Mouse (Mus musculus) retina, postnatal 7 days (tissue): Measurements from ENCODE around the gene Tmem14a.
"Not testable (repeated sequence)": the region's sequence is repeated elsewhere in the genome, so short reads cannot be mapped to it uniquely, and the experiment has no call there.

Experiments
- DNase-seq: peaks from one replicate; pipeline ENCODE4 v3.0.0-alpha.2; 2012; ENCODE audit warnings: low read depth, low spot score

The Tmem14a gene

DNA sequence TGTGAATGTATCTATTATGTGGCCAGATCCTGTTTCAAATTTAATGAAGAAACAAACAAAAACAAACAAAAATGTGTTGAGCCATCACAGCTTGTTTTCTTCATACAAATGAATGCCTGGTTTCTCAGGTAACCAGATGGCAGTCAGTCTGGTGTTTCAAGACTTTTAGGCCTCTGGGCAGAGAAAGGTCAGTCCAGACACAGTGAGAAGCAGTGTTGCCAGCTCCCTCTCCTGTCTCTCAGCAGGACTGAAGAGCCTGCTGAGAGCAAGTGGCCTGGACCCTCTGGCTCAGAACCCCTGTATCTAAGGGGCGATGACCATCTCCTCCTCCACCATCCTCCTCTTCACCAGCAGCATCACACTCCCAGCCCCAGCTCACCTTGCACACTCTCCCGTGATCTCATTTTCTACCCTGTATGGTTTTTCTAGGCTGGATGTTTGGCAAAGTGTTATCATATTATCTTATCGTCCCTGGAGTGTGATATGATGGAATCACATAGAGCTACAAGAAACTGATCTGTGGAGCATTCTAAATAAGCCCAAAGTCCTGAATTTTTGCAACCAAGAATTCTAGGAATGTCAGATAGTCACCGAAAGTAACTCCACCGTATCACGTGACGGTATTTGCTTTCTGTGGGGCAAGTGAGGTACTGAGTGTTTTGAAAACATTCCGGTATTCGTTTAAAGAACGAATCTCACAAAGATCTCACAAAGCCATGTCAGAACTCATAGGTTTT, 34.4 kb downstream of the Tmem14a start:
- no peak for DNase-seq

DNA sequence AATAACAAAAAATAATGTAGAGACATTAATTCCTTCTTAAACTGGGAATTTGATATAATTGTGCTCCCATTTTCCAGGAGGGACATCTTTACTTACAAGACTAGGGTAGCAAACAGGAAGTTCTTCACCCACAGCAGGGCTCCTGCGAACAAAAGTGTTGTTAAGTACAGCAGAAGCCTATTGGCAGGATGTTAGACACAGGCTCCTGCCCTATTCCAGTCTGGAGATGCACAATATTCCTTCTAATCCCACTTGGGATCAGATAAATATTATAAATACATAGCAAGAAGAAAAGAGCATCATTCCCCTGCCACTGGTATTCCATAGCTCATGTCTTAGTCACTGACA, 34.9 kb downstream of the Tmem14a start:
- no peak for DNase-seq

DNA sequence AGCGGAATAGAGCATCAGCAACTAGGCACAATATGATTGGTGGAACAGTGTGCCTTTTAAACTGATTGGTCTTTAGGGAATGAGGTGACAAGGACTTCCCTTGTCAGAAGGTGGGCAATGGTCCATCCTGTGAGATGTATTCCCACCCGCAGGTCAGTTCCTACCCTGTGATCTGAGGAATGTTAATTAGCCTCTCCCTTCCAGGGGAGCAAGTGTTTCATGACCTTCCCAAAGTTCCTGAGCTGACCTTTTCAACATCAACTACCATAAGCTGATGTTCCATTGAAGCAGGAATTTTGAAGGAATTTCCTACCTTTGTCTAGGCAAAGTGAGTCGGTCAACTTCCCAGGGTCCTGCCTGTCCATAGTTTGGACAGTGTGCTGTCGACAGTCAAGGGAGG, 35.5 kb downstream of the Tmem14a start:
- DNase-seq = no peak

DNA sequence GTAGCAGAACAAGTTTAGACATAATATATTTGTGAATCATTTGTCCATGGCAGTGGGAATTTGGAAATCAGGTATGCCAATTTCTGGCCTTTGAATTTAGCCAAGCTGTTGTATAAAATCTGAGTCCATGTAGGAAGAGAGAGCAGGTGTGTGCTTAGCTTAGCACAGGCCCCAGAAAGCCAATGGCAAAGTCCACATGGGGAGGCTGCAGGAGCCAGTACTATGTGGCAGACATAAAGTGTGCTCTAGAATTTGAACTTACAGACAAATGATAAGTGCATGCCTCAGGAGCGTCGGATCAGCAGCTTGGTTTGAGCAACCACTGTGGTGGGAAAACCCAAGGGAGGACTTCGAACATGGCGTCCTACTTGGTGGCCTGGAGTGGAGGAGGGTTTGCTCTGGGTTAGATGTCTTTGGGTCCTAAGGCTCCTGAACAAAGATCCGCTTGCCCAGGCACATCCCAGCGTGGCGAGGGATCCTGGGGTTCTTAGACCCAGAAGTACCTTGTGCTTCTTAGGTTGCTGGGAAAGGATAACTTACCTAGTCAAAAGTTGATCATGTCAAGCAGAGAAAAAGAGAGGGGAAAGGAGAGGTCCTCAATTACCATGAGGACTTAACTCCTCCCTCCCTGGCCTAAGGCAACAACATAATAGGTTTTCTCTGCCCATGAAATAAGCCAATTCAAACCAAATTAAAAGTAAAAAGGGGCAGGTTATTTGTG, 37.4 kb downstream of the Tmem14a start:
- no peak for DNase-seq

DNA sequence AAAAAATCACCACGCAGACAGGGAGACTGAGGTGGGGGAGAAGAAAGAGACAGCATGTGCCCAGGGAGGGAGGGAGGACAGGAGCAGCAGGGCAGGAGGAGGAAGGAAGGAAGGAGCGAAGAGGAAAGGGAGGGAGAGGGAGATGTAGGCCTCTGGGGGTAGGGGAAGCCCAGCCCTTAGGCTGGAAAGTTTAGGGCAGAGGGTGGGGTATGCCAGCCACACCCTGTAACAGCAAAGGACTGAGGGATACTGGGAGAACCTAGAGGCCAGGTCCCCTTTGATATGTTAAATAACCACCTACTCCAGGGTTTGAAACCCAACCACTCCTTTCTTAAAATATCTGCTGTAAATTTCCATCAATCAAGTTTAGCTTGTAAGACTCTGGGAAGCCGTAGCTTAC, 38.0 kb downstream of the Tmem14a start:
- no peak for DNase-seq

DNA sequence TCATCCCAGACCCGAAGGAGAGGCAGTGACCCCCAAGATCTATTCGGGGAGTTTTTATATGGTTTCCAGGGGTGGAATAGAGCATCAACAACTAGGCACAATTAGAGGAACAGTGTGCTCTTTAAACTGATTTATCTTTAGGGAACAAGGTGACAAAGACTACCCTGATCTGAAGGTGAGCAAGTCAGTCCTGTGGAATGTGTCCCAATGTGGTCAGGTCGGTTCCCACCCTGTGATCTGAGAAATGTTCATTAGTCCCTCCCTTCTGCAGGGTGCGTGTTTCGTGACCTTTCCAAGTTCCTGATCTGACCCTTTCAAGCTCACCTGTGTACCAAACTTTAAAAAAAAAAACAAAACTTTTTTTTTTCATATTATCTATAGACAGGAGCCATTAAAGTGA, 38.5 kb downstream of the Tmem14a start:
- no peak for DNase-seq

DNA sequence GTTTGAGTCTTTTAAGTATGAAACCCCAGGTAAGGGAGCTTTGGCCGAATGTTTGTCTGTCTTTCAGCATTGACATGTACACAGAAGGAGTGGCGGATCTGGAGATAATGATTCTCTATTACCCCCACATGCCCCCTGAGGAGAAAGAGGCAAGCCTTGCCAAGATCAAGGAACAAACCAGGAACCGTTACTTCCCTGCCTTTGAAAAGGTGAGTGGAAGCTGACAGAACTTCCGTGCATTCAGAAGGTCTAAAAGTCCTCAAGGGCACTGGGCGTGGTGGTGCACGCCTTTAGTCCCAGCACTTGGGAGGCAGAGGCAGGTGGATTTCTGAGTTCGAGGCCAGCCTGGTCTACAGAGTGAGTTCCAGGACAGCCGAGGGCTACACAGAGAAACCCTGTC, 41.6 kb downstream of the Tmem14a start:
- not testable (repeated sequence) for DNase-seq

DNA sequence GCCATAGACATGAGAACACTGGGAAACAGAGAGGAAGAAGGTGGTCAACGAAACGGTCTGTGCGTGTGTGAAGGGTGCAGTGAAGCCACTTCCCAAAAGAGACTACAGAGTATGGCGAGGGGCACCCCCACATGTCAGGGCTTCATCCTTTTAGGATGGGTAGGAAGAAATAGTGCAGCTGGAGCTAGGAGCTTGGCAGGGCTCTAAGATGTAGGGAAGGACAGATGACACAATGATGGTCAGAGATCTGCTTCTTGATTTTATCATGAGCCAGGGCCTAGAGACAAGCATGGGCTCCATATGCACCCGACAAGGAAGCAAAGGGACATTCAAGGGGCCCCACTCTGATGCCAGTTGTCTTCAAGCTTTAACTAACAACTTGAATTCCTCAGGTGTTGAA, 44.0 kb downstream of the Tmem14a start:
- no peak for DNase-seq

DNA sequence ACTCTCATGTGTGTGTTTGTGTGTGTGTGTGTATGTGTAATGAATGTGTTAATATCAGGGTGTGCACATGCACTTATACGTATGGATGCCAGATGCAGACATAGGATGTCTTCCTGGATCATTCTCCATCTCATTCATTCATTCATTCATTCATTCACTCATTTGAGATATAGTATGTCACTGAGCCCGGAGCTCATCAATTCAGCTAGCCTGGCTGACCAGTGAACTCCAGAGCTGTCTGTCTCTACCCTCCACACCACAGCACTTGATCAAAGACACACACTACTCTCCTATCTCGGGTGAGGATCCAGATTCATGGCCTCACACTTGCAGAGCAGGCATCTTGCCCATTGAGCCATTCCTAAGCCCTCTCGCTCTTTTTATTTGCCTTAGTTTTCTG, 45.6 kb downstream of the Tmem14a start:
- DNase-seq = no peak

DNA sequence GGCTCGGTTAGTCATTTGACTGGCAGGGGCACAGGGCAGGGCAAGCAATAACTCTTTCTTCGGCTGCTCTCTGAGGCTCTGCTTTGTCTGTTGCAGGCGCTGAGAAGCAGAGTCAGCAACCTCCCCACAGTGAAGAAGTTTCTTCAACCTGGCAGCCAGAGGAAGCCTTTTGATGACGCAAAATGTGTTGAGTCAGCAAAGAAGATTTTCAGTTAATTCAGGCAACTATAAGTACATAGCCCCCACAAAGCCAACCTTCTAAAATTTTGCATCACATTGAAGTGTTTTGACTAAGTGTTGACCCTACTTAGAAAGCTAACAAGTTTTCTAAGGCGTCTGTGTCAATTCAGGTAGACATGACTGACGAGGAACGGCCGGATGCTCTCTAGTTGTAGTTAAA, 46.4 kb downstream of the Tmem14a start:
- DNase-seq = no peak

DNA sequence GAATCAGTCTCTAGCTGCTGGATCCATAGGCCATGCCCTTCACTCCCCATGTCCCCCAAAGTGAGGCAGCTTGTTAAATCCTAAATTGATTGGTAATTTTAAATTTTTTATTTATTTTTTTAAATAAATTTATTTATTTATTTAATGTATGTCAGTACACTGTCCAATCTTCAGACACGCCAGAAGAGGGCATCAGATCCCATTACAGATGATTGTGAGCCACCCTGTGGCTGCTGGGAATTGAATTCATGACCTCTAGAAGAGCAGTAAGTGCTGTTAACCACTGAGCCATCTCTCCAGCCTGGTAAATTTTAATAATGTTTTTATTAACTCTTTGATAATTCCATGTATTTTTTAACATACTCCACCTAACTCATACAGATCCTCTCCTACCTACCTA, 48.4 kb downstream of the Tmem14a start:
- no peak for DNase-seq

DNA sequence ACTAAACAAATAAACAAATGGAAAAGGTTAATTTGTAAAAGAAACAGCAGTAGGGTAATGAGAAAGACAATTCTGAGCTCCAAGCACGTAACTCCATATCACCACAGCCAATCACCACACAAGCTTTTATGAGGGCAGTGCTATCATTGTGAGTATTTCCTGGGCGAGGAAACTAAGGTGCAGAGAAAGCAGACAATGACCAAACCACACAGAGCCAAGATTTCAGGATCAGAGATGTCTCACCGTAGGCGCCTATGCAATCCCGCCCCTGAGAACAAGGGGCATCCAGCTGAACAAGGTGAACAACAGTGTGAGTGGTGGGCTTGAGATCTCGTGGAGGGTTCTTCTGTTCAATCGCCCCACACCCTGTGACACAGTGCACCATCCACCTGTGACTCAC, 49.1 kb downstream of the Tmem14a start:
- DNase-seq = not testable (repeated sequence)

DNA sequence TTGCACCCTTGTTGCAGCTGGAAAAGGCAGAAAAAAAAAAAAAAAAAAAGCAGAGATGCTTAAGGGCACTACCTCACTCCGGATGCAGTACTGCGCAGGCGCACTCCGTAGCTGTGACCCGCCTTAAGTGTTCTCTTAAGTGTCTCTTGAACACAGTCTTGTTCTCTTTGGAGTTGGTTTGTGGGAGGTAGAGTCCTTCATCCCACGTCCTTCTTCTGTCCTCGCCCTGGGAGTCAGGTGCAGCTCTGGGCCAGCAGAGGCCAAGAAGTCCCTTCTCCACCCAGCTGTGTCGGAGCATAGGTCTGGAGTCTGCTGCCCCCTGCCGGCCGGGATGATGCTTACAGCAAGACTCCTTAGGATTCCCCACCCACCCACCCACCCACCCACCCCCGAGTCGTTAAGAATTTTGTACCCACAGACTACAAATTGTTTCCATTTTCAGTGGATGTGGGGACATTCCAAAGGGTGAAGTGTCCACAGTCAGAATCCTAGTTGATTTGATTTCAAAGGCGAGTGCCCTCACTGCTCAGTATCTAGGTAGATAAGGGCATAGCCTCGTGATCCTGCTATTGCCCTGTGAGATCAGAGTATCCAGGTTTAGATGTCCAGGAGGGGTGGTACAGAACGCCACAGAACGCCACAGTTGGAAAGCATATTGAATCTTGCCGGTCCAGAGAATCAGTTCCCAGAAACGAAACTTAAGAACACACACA, 53.1 kb downstream of the Tmem14a start:
- peak; percentile 45 for DNase-seq

DNA sequence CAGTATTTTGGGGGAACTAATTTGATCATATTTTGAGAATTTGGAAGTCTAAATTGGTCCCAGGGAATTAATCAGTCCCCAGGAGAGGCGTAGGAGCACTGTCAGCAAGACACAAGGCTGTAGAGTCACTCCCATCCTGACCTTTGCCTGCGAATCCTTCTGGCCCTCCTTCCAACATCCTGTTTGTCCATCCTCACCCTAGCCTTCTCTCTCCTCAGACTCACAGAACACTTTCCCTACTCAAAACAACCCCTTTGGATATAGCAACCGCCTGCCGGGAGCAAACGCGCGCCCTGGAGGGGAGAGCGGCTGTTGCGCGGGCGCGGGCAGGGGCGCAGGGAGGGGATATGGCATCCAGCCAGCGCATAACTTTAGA, 53.7 kb downstream of the Tmem14a start:
- DNase-seq = no peak

DNA sequence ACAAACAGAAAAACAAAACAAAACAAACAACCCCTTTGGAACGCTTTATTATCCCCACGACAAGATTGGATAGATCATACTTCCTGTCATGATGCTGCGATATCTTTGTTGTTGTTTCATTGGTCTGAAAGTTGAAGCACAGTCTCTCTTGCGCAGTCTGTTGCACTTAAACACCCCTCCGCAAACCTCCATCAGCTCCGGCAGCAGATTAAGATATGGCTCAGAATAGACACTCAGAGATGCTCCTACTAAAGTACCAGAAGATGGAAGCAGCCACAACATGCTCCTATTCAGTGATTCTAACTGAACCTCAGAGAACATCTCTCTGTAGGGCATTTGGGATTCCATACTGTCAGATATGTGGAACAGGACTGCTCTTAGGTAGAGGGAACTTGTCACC, 54.7 kb downstream of the Tmem14a start:
- DNase-seq = no peak

DNA sequence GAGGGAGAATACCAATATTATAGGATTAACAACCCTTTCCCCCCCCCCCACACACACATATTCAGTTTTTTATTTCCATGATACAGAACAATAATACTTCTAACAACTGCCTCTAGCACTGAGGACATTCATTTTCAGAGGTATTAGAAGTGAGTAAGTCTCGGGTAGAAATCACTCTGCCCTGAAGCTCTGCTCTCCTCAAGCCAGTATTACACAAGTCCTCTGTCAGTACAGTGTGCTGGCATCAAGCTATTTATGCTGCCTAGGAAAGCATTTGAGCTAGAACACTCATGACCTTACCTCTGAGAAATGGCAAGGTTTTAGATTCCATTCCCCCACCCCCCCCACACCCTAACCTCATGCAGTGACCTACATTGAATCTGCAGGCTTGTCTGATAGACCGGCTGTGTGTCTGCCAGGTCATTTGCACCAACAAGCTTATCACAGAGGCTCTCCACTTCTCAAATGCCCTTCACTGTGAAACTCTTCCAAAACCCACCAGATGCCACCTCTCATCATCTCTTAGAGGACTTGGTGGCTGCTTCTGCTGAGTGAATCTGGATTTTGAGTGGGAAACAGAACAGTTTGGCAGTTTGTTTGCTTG, 56.2 kb downstream of the Tmem14a start:
- DNase-seq = no peak

DNA sequence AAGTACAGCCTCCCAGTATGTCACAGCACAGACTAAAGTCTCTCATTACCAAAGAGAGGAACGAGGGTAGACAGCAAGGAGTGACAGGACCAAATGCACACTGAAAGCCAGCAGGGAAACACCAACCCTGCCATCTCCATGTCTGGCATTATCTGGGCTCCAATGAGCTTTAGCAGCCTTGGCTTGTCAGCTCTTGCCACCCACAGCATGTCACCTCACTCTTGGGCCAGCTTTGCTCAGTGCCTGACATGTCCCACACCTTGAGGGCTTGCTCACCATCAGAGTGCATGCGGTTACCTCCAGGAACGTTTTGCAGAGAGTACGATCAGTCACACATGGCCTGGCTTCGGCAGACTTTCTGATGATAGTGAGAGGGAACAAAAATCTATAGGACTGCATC, 57.0 kb downstream of the Tmem14a start:
- not testable (repeated sequence) for DNase-seq

DNA sequence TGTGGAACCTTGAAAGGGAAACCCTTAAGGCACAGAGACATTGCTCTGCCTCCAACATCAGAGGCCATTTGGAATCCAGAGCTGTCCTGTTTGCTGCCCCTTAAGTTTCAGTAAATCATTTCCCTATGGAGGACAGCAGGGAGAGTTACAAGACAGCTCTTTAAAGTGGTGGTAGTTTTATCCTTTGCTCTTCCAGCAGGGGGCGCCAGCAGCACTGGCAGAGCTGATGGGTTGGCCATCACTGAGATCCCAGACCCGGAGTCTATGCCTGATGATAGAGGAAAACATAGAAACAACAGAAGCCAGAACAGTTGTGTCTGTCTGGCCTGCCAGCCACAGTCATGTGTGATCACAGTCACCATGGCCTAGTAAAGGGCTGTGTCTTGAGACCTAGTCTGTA, 57.8 kb downstream of the Tmem14a start:
- DNase-seq = not testable (repeated sequence)
